Mouse (Mus musculus) cerebellum, adult 18-20 months (tissue): ENCODE data around the gene Mprip.
A peak's percentile ranks its signal among the peaks of the same experiment; 100 is the strongest.
"Not testable (repeated sequence)": the region's sequence is repeated elsewhere in the genome, so short reads cannot be mapped to it uniquely, and the experiment has no call there.

ENCODE experiments used
- DNase-seq, 2 experiments: peaks; one replicate each; pipeline ENCODE4 v3.0.0; 2021

The Mprip gene

GRCm38 (mm10) chr11:59656016-59656415 is 5.1 kb upstream of the Mprip start:
- DNase-seq: no peak

- DNase-seq: no peak
These were observed 620 bp downstream of the Mprip start for GRCm38 (mm10) chr11:59661601-59662248.

GRCm38 (mm10) chr11:59662249-59662788 is 1.2 kb downstream of the Mprip start:
- peak; percentile 96 to 99 for DNase-seq

GRCm38 (mm10) chr11:59662877-59663775 is 2.0 kb downstream of the Mprip start:
- DNase-seq: peak in 1 of 2 experiments; percentile 39

- DNase-seq: peak in 1 of 2 experiments; percentile 21
These were observed 2.7 kb downstream of the Mprip start for GRCm38 (mm10) chr11:59663776-59664320.

- DNase-seq: peak; percentile 57 to 67
These were observed 3.7 kb downstream of the Mprip start for GRCm38 (mm10) chr11:59664818-59665217.

- DNase-seq: no peak
These were observed 10.1 kb downstream of the Mprip start for GRCm38 (mm10) chr11:59671049-59671693.

GRCm38 (mm10) chr11:59674013-59674412 is 12.9 kb downstream of the Mprip start:
- DNase-seq: no peak

- not testable (repeated sequence) for DNase-seq
These were observed 13.6 kb downstream of the Mprip start for GRCm38 (mm10) chr11:59674746-59675145.

- DNase-seq: no peak
These were observed 16.7 kb downstream of the Mprip start for GRCm38 (mm10) chr11:59677767-59678166.

- DNase-seq: no peak
These were observed 17.6 kb downstream of the Mprip start for GRCm38 (mm10) chr11:59678693-59679092.

GRCm38 (mm10) chr11:59680111-59680510 is 19.0 kb downstream of the Mprip start:
- DNase-seq: no peak

- DNase-seq: no peak
These were observed 23.9 kb downstream of the Mprip start for GRCm38 (mm10) chr11:59684956-59685355.

GRCm38 (mm10) chr11:59694533-59694932 is 33.4 kb downstream of the Mprip start:
- DNase-seq: peak; percentile 69 to 72

- DNase-seq: no peak
These were observed 34.4 kb downstream of the Mprip start for GRCm38 (mm10) chr11:59695550-59695949.

- no peak for DNase-seq
These were observed 36.5 kb downstream of the Mprip start for GRCm38 (mm10) chr11:59697572-59697971.

GRCm38 (mm10) chr11:59700787-59701186 is 39.7 kb downstream of the Mprip start:
- no peak for DNase-seq

- peak; percentile 50 to 52 for DNase-seq
These were observed 44.0 kb downstream of the Mprip start for GRCm38 (mm10) chr11:59705113-59705512.

- no peak for DNase-seq
These were observed 46.4 kb downstream of the Mprip start for GRCm38 (mm10) chr11:59707481-59707880.

- DNase-seq: peak; percentile 60 to 65
These were observed 47.0 kb downstream of the Mprip start for GRCm38 (mm10) chr11:59707931-59708611.

GRCm38 (mm10) chr11:59715424-59715840 is 54.3 kb downstream of the Mprip start:
- DNase-seq: no peak

GRCm38 (mm10) chr11:59717801-59718291 is 56.7 kb downstream of the Mprip start:
- DNase-seq: peak; percentile 26 to 30
